Mouse (Mus musculus) brain, embryonic 14.5 days (tissue): ENCODE data around the gene Bcl10. TPM values are rescaled to one million over a fixed set of nuclear protein-coding genes. Genes with fewer than 3 reads are reported as not detected.
A peak's percentile ranks its signal among the peaks of the same experiment; 100 is the strongest.

Source experiments
- DNase-seq: peaks from one replicate; pipeline ENCODE4 v3.0.0-alpha.2; 2011; ENCODE audit warnings: low read depth
- CTCF ChIP-seq: fragments of 200-500 bp; IDR thresholded peaks from 2 replicates; pipeline ENCODE4 v1.5.1; 2012; ENCODE audit warnings: inconsistent platforms, mild to moderate bottlenecking, moderate library complexity, borderline replicate concordance; ENCODE audit not compliant: insufficient read depth, insufficient read length; ENCODE audit errors: extremely low read depth
- POLR2A ChIP-seq: fragments of 200-500 bp; IDR thresholded peaks from 2 replicates; pipeline ENCODE4 v1.6.1; 2012; ENCODE audit warnings: mild to moderate bottlenecking, inconsistent platforms, borderline replicate concordance; ENCODE audit not compliant: poor library complexity, insufficient read depth, insufficient read length, severe bottlenecking; ENCODE audit errors: extremely low read depth
- polyA plus RNA-seq: library from polyadenylated mRNA; depleted of rRNA; stranded (reverse); fragments of >200 nt; gene quantifications from 2 replicates; pipeline ENCODE4 v1.2.3, GENCODE M21; 2012

Gene Bcl10
- polyA plus RNA-seq, 1 experiment, result 19.0 TPM

DNA sequence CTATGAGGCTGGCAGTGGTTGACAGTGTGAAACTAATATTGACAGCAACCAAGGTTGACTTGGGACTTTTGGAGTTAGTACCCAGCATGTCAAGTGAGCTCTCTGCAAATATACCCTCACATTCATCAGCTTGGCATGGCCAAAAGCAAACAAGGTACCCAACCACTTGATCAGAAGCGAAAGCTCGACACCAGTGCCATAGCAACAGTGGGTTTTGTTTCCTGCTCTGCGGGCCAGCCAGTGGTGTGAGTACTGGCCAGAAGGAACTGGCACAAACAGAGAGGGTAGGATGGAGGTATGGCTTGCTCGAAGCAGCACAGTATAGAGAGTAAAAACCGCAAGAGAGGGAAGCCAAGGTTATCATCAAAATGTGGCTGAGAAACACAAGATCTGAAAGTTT is 6.2 kb upstream of the Bcl10 start:
- DNase-seq, result no peak
- TF ChIP-seq CTCF (no peak), POLR2A (no peak)

GRCm38 (mm10) chr3:145916826-145917225 is 5.8 kb upstream of the Bcl10 start:
- no peak for DNase-seq
- TF ChIP-seq CTCF (no peak), POLR2A (no peak)

- TF ChIP-seq CTCF, result no peak
- no peak for TF ChIP-seq POLR2A
- no peak for DNase-seq
Observed at GRCm38 (mm10) chr3:145922971-145923370, 367 bp downstream of the Bcl10 start.

DNA sequence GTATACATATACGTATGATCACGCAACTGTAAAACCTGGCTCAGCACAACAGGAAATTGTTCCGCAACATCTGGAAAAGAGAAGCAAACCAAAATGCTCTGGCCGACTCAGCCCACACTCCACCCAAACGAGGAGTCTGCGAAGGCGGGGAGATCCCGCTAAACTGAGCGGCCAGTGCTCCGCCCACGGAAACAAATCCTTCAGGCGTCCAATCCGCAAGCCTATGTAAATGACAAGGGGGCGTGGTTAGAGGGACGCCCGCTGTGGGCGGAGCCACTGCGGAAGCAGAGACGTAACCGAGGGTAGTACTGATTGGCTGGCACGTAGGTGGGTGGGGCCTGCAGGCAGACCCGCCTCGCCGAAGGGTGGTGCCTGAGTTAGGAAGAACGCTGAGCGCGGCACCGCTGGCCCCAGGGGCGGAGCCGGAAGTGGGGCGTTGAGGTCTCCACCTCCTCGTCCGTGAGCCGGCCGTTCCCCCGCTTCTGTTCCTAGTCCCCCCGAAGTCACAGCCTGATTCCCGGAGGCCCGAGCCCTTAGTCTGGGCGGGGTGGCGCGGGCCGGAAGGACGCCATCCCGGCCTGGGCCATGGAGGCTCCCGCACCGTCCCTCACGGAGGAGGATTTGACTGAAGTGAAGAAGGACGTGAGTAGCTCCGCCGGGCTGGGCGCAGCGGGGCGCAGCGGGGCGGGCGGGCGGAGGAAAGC is 1.4 kb downstream of the Bcl10 start:
- peak; percentile 100 for DNase-seq
- TF ChIP-seq POLR2A, result peak; percentile 52; the same call in 1 of the 2 replicates
- TF ChIP-seq CTCF, result no peak

DNA sequence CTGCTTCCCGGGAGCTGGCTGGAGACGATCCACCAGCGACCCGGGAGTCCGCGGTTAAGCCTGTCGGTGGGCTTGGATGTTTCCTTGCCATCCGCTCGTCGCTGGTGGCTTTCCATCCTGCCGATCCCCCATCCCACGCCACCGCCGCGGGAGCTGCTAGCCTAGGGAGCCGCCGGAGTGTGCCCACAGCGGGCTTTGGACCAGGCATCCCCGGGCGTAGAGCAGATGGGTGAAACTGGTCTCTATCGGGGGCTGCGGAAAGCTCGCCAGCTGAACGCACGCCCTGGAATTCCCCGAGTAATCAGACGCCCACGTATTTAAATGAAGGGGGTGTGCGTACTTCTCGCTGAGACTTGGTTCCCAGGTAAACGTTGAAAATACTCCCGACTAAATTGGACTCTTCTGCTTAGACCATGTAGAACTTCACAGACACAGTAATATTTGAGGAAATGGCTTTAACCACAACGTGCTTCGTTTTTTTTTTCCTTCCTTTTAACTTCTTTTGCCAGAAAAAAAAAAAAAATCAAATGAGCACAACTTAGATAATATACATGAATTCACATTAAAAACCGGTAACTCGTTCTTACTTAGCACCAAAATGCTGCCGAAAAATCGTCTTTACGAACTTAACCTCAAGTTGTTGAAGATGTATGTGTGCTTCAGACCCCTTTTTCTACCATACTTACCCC is 2.2 kb downstream of the Bcl10 start:
- TF ChIP-seq CTCF, result no peak
- no peak for TF ChIP-seq POLR2A
- peak; percentile 65 for DNase-seq

- DNase-seq, result no peak
- TF ChIP-seq CTCF, result no peak
- TF ChIP-seq POLR2A, result no peak
Observed at GRCm38 (mm10) chr3:145925506-145925905, 2.9 kb downstream of the Bcl10 start.

GRCm38 (mm10) chr3:145929525-145930400 is 7.2 kb downstream of the Bcl10 start:
- TF ChIP-seq POLR2A, result no peak
- no peak for TF ChIP-seq CTCF
- no peak for DNase-seq

- TF ChIP-seq POLR2A, result no peak
- DNase-seq, result no peak
Observed at GRCm38 (mm10) chr3:145933845-145934244, 11.2 kb downstream of the Bcl10 start.

DNA sequence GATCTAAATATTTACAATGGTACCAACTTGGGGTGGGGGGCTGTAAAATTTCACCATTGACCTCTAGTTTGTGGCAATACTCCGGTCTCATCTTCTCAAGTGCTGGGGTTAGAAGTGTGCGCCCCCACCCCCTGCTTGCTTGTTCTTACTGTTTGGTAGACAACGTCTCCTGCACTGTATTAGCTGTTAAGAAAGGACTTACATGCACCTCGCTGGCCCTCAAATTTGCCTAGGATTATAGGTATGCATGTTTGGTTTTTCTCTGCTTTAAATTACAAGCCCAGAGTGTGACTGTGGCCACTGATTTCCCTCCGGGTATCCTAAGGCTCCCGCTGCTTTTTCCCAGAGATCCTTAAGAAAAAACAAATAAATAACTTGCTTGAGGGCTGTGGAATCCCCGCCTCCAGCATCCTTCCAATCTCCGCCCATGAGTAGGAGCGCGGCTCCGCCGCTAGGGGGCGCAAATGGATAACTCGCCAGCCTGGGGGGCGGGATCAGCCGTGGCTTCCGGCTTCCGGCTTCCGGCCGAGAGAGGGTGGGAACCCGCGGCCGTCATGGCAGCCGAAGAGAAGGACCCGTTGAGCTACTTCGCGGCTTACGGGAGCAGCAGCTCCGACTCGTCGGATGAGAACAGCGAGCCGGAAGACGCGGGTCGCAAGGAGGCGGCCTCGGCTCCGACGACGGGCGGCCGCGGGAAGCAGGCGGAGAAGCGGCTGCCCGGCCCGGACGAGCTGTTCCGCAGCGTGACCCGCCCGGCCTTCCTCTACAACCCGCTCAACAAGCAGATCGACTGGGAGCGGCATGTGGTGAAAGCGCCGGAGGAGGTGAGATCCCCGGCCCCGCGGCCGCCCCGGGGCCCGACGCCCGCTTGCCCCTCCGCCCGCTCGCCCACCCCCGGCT is 15.2 kb downstream of the Bcl10 start, which contains the start of gene 2410004B18Rik:
2410004B18Rik (plus strand) TSS at position 510 of the 900 bp plus-strand sequence.
- peak; percentile 96 for DNase-seq
- TF ChIP-seq POLR2A (peak; percentile 84; the same call in 1 of the 2 replicates), CTCF (peak; percentile 99)

- peak; percentile 31 for DNase-seq
- TF ChIP-seq POLR2A, result no peak
- TF ChIP-seq CTCF, result peak; percentile 24; the same call in 1 of the 2 replicates
Observed at GRCm38 (mm10) chr3:145938405-145939349, 16.1 kb downstream of the Bcl10 start.
